Mouse (Mus musculus): ENCODE results near the gene Elmod3.

- TF ChIP-seq CTCF (IDR thresholded peaks at IDR 0.05; ENCODE audit: low read depth, low read length) = no peak
- TF ChIP-seq POLR2A (IDR thresholded peaks at IDR 0.05; ENCODE audit: borderline replicate concordance, low read depth, low read length) = no peak
Measured at GRCm38 (mm10) chr6:72537998-72538500, 60.2 kb downstream of the Elmod3 start.
